Mouse (Mus musculus) CH12.LX (cell line): ENCODE measurements around the gene Actn2. TPM values are rescaled to one million over a fixed set of nuclear protein-coding genes. Genes with fewer than 3 reads are reported as not detected.

Source experiments
- polyA plus RNA-seq: library from polyadenylated mRNA; unstranded; fragments of >175 nt; gene quantifications from 2 replicates; pipeline ENCODE4 v1.2.1, GENCODE M21; 2012; ENCODE audit warnings: low read depth; ENCODE audit not compliant: insufficient read length
- total RNA-seq, 2 experiments: library from RNA; depleted of rRNA; stranded (reverse); fragments of 300-350 nt in 1 of 2; fragments of >200 nt in 1 of 2; gene quantifications; 2 replicates each; pipeline ENCODE4 v1.2.3; 2012 to 2014

Actn2 gene
- total and polyA plus RNA-seq, 3 experiments = not detected

Other genes with a start within 250 kb of the Actn2 start
- 0.13 TPM in 1 of 2 replicates, not detected in the other for gene Ryr2, start 233.8 kb downstream of the Actn2 start, total RNA-seq (2012; rRNA removed)
- gene Ryr2, start 233.8 kb downstream of the Actn2 start, total RNA-seq (2014; rRNA removed) = not detected in 2 replicates
- 0.11 and 0.37 TPM in 2 replicates for gene Ryr2, start 233.8 kb downstream of the Actn2 start, polyA plus RNA-seq
- gene Mtr, start 82.6 kb downstream of the Actn2 start, total RNA-seq (2012; rRNA removed) = 22.0 and 22.1 TPM in 2 replicates
- 13.2 and 15.2 TPM in 2 replicates for gene Mtr, start 82.6 kb downstream of the Actn2 start, total RNA-seq (2014; rRNA removed)
- gene Mtr, start 82.6 kb downstream of the Actn2 start, polyA plus RNA-seq = 28.6 and 28.8 TPM in 2 replicates
- 92.3 and 117 TPM in 2 replicates for gene Heatr1, start 54.3 kb upstream of the Actn2 start, total RNA-seq (2012; rRNA removed)
- gene Heatr1, start 54.3 kb upstream of the Actn2 start, total RNA-seq (2014; rRNA removed) = 69.6 and 77.7 TPM in 2 replicates
- 139 and 149 TPM in 2 replicates for gene Heatr1, start 54.3 kb upstream of the Actn2 start, polyA plus RNA-seq
- 11.7 and 15.8 TPM in 2 replicates for gene Lgals8, start 124.2 kb upstream of the Actn2 start, total RNA-seq (2012; rRNA removed)
- gene Lgals8, start 124.2 kb upstream of the Actn2 start, total RNA-seq (2014; rRNA removed) = 23.5 and 26.8 TPM in 2 replicates
- gene Lgals8, start 124.2 kb upstream of the Actn2 start, polyA plus RNA-seq = 18.4 and 18.6 TPM in 2 replicates
- 0.38 and 0.68 TPM in 2 replicates for gene Edaradd, start 179.7 kb upstream of the Actn2 start, total RNA-seq (2012; rRNA removed)
- 0.16 and 0.23 TPM in 2 replicates for gene Edaradd, start 179.7 kb upstream of the Actn2 start, total RNA-seq (2014; rRNA removed)
- 0.24 and 0.29 TPM in 2 replicates for gene Edaradd, start 179.7 kb upstream of the Actn2 start, polyA plus RNA-seq
- 17.0 and 20.4 TPM in 2 replicates for gene Ero1lb, start 225.1 kb upstream of the Actn2 start, total RNA-seq (2012; rRNA removed)
- 34.8 and 36.6 TPM in 2 replicates for gene Ero1lb, start 225.1 kb upstream of the Actn2 start, total RNA-seq (2014; rRNA removed)
- 25.3 and 26.6 TPM in 2 replicates for gene Ero1lb, start 225.1 kb upstream of the Actn2 start, polyA plus RNA-seq